Mouse (Mus musculus): Measurements from ENCODE around the gene Acer2.

Acer2 gene

GRCm38 (mm10) chr4:86957576-86958411 is 83.6 kb downstream of the Acer2 start:
- DNase-seq (ENCODE audit: low spot score), result peak; percentile 90

GRCm38 (mm10) chr4:86977272-86977671 is 103.1 kb downstream of the Acer2 start:
- no peak for DNase-seq (ENCODE audit: low spot score)
